Mouse (Mus musculus) midbrain, embryonic 12.5 days (tissue): ENCODE data around the gene Fastkd3. TPM values are rescaled to one million over a fixed set of nuclear protein-coding genes. Genes with fewer than 3 reads are reported as not detected.

ENCODE experiments used
- ATAC-seq: fragments of 200-750 bp; cut with Nextera tagmentation; 2 replicates; pipeline ENCODE4 v1.8.0; 2017; ENCODE audit warnings: low read depth, moderate TSS enrichment, moderate library complexity; ENCODE audit not compliant: low FRiP score
- H3K27ac ChIP-seq: fragments of 300-500 bp; sonication (generic); replicated peaks from 2 replicates; pipeline ENCODE4 v1.5.1; 2016; ENCODE audit warnings: mild to moderate bottlenecking
- H3K27me3 ChIP-seq: fragments of 300-500 bp; sonication (generic); 2 replicates; pipeline ENCODE4 v1.6.1; 2016; ENCODE audit warnings: mild to moderate bottlenecking
- H3K36me3 ChIP-seq: fragments of 300-500 bp; sonication (generic); 2 replicates; pipeline ENCODE4 v1.6.1; 2016
- H3K4me1 ChIP-seq: fragments of 300-500 bp; sonication (generic); 2 replicates; pipeline ENCODE4 v1.6.1; 2016
- H3K4me2 ChIP-seq: fragments of 300-500 bp; sonication (generic); replicated peaks from 2 replicates; pipeline ENCODE4 v1.6.1; 2016; ENCODE audit warnings: mild to moderate bottlenecking, moderate library complexity
- H3K4me3 ChIP-seq: fragments of 300-500 bp; sonication (generic); 2 replicates; pipeline ENCODE4 v1.5.1; 2016; ENCODE audit warnings: mild to moderate bottlenecking
- H3K9ac ChIP-seq: fragments of 300-500 bp; sonication (generic); replicated peaks from 2 replicates; pipeline ENCODE4 v1.6.1; 2016; ENCODE audit warnings: mild to moderate bottlenecking, moderate library complexity
- H3K9me3 ChIP-seq: fragments of 300-500 bp; sonication (generic); 2 replicates; pipeline ENCODE4 v1.6.1; 2016; ENCODE audit warnings: mild to moderate bottlenecking
- WGBS: fragments of 180-500 bp; shearing (Covaris S2); methylation state at CpG from one replicate; pipeline ENCODE4 v1.1.7; 2016; 5-methylcytosine and 5-hydroxymethylcytosine counted together
- polyA plus RNA-seq: library from polyadenylated mRNA; unstranded; fragments of >200 nt; fragmentation: Nextera tagmentation; extraction: Ambion mirVana; gene quantifications from 2 replicates; pipeline ENCODE4 v1.2.1, GENCODE M21; 2016

Gene Fastkd3
- polyA plus RNA-seq, 1 experiment from 2014 or later: 33.8 TPM

DNA sequence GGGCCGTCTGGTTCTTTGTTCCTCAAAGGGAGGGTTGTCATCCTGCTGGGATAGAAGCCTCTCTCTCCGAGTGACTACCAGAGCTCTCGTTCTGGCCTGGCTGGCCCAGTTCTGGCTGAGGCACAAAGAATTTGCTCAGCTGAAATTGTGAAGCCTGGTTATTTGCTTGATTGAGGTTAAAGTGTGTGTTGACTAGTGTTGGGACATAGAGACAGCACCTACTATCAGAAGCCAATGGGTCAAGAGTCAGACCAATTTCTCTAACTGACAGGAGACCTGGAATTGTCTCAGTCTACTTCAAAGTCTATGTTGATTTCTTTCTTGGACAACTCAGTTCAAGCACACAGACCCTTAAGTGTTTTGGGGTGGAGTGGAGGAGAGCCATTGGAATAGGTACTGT, 45.0 kb downstream of the Fastkd3 start:
- H3K9ac ChIP-seq: no peak overlapping the region
- 76% methylated on average over 3 of the region's 3 CpGs for WGBS
- ATAC-seq: no peak
- H3K9me3 ChIP-seq: no peaks in the 10 kb centered on the region
- H3K36me3 ChIP-seq: no peaks in the 10 kb centered on the region
- H3K4me2 ChIP-seq: no peak overlapping the region
- H3K4me3 ChIP-seq: no peak overlapping the region
- no peaks in the 10 kb centered on the region for H3K4me1 ChIP-seq
- no peak overlapping the region for H3K27ac ChIP-seq
- no peaks in the 10 kb centered on the region for H3K27me3 ChIP-seq

Other genes with a start within 250 kb of the Fastkd3 start
- 14.0 and 17.2 TPM in 2 replicates for gene Mtrr, start 85 bp upstream of the Fastkd3 start, polyA plus RNA-seq
- gene 1700001L19Rik, start 15.2 kb downstream of the Fastkd3 start, polyA plus RNA-seq: 0.98 and 1.4 TPM in 2 replicates